Mouse (Mus musculus): ENCODE data around the gene Gtf2i.
"Not testable (repeated sequence)": the region's sequence is repeated elsewhere in the genome, so short reads cannot be mapped to it uniquely, and the experiment has no call there.

Gtf2i gene

GRCm38 (mm10) chr5:134314688-134315622 lies at the start of gene Gtf2i:
Gtf2i (minus strand) TSS chr5:134314760.
- peak; percentile 98 for DNase-seq (ENCODE audit: low read depth, low spot score)

GRCm38 (mm10) chr5:134359101-134359500 lies 44.5 kb upstream of the Gtf2i start:
- no peak for DNase-seq (ENCODE audit: low read depth, low spot score)

GRCm38 (mm10) chr5:134355372-134355771 lies 40.8 kb upstream of the Gtf2i start:
- DNase-seq (ENCODE audit: low read depth, low spot score): not testable (repeated sequence)

- peak; percentile 68 for DNase-seq (ENCODE audit: low read depth, low spot score)
These were observed 38.6 kb upstream of the Gtf2i start for GRCm38 (mm10) chr5:134353117-134353516.

DNA sequence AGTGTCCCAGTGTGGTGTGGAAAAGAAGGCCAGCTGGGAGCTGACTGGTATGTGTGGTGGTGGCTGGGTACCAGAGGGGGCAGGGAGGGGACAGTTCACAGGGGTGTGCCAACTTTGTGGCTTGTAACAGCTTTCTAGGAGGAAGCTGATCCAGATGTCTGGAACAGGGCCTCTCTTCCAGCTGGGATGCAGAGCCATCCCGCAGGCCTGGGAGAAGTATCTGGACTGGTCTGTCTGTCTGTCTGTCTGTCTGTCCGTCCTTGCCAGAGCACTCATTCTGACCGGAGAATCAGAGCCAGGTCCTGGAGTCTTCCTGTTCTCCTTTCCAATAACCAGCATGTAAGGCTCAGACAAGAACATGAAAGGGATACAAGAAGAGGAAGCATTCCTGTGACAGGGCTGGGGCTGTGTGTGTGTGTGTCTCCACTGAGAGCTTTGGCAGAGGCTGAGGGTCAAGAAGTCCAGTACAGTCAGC lies 38.0 kb upstream of the Gtf2i start:
- no peak for DNase-seq (ENCODE audit: low read depth, low spot score)

DNA sequence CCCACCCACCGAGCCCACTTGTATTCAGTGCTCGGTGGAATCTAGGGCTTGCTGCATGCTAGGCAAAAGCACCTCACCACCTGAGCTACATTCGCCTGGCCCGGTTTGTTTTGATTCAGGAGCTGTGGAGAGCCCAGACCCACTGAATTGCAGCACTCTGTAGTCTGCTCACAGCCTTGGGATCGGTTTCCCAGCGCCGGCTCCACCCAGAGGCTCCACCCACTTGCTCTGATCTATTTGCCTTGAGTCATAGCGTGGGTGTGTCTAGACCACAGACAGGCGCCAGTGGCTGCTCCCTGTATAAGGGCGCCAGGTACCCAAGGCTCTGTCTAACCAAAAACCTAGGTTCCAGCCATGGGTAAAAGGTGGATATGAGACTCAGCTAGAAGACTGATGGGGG lies 36.1 kb upstream of the Gtf2i start:
- DNase-seq (ENCODE audit: low read depth, low spot score): peak; percentile 53

DNA sequence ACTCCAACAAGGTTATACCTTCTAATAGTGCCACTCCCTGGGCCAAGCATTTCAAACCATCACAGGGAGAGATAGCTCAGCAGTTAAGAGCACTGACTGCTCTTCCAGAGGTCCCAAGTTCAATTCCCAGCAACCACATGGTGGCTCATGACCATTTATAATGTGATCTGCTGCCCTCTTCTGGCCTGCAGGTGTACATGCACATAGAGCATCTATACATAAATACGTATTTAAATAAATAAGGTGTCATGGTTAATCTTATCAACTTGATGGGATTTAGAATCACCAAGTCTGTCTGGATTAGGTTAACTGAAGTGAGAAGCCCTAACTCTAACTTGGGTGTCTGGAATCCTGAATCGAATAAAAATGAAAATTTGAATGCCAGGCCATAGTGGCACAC lies 32.5 kb upstream of the Gtf2i start:
- no peak for DNase-seq (ENCODE audit: low read depth, low spot score)

GRCm38 (mm10) chr5:134345449-134345848 lies 30.9 kb upstream of the Gtf2i start:
- no peak for DNase-seq (ENCODE audit: low read depth, low spot score)

GRCm38 (mm10) chr5:134344076-134344475 lies 29.5 kb upstream of the Gtf2i start:
- DNase-seq (ENCODE audit: low read depth, low spot score): no peak

DNA sequence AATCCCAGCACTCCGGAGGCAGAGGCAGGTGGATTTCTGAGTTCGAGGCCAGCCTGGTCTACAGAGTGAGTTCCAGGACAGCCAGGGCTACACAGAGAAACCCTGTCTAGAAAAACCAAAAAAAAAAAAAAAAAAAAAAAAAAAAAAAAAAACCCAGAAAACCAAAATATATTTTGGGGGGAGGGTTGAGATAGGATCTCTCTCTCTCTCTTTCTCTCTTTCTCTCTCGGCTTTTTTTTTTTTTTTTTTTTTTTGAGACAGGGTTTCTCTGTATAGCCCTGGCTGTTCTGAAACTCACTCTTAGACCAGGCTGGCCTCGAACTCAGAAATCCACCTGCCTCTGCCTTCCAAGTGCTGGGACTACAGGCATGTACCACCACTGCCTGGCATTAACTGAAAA lies 29.0 kb upstream of the Gtf2i start:
- DNase-seq (ENCODE audit: low read depth, low spot score): not testable (repeated sequence)

- DNase-seq (ENCODE audit: low read depth, low spot score): no peak
These were observed 28.1 kb upstream of the Gtf2i start for GRCm38 (mm10) chr5:134342503-134343205.

GRCm38 (mm10) chr5:134341721-134342120 lies 27.2 kb upstream of the Gtf2i start:
- DNase-seq (ENCODE audit: low read depth, low spot score): no peak

DNA sequence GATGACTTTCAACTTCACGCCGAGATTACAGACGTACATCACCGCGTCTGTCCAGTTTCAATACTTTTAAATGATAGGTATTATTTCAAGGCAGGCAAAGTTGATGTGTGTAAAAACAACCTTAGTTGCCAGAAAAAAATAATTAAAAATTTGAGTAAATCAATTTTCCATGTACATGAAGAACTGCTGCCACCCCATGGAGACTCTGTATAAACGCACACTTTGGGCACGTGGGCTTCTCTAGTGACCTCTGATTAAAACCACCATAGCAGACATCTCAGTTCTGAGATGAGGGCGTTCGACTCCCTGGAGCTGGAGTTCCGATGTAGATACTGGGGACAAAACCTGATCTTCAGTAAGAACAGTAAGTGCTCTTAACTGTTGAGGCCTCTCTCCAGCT lies 26.8 kb upstream of the Gtf2i start:
- DNase-seq (ENCODE audit: low read depth, low spot score): no peak

DNA sequence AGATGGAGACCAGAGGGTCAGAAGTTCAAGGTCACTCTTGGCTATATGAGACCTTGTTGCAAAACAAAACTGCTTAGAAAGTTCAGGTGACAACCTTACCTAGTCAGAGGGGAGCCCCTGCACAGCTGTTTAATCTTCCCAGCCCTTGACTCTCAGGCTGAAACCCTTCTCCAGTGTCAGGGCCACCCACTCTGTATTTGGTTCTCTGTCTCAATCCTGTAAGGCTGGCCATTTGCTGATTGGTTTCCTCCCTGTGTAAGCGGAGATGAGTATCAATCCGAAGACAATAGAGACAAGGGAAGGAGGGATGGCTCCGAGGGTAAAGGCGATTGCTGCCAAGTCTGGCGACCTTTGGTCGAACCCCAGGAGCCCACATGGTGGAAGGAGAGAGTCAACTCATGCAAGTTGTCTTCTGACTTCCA lies 25.6 kb upstream of the Gtf2i start:
- no peak for DNase-seq (ENCODE audit: low read depth, low spot score)

DNA sequence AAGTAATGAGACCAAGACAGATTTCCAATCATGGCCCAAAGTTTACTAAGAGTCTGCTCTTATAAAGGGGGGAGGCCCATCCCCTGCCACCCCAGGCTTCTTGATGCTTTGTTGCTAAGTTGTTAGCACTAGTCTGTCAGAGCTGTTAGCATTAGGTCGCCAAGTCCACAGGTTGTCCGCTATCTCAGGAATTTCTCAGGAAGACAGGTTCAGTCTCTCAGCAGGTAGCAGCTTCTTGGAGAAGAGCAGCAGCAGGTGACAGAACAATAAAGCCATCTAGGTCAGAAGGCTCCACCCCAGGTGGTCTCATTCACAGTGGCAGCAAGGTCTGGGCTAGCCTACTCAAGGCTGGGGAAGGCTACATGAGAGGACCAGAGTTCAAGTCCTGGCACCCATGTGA lies 22.5 kb upstream of the Gtf2i start:
- not testable (repeated sequence) for DNase-seq (ENCODE audit: low read depth, low spot score)

GRCm38 (mm10) chr5:134332743-134333142 lies 18.2 kb upstream of the Gtf2i start:
- no peak for DNase-seq (ENCODE audit: low read depth, low spot score)

GRCm38 (mm10) chr5:134330082-134330481 lies 15.5 kb upstream of the Gtf2i start:
- DNase-seq (ENCODE audit: low read depth, low spot score): no peak

GRCm38 (mm10) chr5:134329311-134329710 lies 14.8 kb upstream of the Gtf2i start:
- no peak for DNase-seq (ENCODE audit: low read depth, low spot score)

DNA sequence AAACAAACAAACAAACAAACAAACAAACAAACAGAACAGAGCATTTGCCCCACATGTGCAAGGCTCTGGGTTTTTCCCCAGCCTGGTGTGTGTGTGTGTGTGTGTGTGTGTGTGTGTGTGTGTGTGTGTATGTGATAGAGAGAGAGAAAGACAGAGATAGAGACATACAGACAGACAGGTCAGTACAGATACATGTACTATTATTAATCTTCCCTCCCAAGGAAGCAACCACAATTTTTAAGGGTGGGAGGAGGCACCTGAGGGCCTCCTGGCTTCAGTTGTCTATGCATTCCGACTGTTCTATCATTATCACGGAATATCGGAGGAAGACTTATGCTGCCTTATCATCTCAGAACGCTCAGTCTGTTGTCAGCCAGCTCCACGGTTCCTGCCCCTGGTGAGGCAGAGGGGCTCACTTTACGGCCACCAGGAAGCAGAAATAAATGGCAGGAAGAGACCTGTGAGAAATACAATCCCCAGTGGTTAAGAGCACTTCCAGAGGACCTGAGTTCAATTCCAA lies 14.0 kb upstream of the Gtf2i start:
- DNase-seq (ENCODE audit: low read depth, low spot score): no peak

GRCm38 (mm10) chr5:134325856-134326566 lies 11.5 kb upstream of the Gtf2i start:
- no peak for DNase-seq (ENCODE audit: low read depth, low spot score)

- DNase-seq (ENCODE audit: low read depth, low spot score): no peak
These were observed 9.3 kb upstream of the Gtf2i start for GRCm38 (mm10) chr5:134323869-134324268.

DNA sequence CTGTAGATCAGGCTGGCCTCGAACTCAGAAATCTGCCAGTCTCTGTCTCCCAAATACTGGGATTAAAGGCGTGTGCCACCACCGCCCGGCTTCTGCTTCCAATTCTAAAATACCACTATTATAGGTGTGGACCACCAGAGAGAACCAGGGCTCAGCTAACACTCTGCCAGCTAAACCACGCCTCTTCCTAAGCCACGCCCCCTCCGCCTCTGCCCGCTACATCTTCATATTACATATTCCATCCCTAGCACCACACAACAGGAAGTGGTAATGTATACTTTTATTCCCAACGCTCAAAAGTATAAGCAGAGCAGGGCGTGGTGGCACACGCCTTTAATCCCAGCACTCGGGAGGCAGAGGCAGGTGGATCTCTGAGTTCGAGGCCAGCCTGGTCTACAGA lies 8.8 kb upstream of the Gtf2i start:
- no peak for DNase-seq (ENCODE audit: low read depth, low spot score)
